Mouse (Mus musculus): ENCODE data around the gene Slc22a23.

The Slc22a23 gene

DNA sequence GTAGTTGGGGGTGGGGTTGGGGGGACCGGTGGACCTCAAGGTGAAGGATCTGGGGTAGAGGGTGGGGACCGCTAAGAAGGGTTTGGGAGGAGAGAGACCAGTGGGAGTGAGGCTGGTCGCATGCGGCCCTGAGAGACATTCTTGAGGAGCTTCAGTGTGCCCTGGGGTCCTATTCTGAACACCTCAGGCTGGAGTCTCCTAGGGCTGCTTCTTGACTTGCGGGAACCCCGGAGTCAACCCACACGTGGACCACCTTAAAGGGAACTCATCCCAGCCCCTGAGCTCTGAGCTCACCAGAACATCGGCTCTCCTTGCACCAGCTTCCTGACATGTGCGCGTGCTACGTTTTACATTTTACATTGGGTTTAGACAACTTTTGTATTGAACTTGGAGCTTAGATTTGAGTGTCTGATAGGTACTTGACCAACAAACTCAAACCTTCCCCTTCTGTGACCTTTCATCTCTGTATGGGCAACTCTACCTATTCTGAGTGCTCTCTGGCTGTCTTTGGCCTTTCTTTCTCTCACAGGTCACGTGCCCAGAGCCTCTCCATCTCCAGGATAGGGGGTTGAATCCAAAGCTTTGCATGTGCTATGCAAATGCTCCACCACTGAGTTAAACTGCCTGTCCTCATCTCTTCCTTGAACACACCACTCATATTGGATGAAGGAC is 181.5 kb downstream of the Slc22a23 start:
- DNase-seq (ENCODE audit: low spot score in 2 of 2): no peak

GRCm38 (mm10) chr13:34162491-34163303 is 182.3 kb downstream of the Slc22a23 start, which contains the start of gene Psmg4:
Psmg4 (plus strand) TSS chr13:34162964.
- DNase-seq (ENCODE audit: low spot score in 2 of 2): peak; percentile 85 to 89

- DNase-seq (ENCODE audit: low spot score in 2 of 2): no peak
These were observed 185.1 kb downstream of the Slc22a23 start for GRCm38 (mm10) chr13:34159926-34160325.

DNA sequence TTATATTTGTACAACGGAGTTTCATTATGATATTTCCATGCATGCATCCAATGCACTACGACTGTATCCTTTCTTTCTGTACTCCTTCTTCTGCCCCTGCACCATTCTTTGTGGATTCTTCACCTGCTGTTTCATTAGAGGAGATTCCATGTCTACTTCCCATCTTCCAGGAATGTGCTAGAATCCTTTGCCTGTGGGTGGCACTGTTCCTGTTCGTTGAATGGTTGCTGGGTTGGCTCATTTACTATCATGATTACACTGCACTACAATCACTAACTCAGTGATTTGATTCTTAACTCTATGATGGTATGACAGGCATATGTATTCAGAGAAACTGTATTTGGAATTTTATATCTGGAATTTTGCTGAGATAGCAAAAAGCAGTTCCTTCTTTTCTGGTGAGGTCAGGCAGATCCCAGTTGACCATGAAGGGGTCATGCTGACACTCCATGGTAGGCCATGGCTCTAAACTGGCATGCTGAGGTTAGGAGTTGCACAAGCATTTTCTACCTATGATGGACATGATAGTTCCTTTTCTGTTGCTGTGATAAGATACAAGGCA is 187.3 kb downstream of the Slc22a23 start:
- DNase-seq (ENCODE audit: low spot score in 2 of 2): no peak

DNA sequence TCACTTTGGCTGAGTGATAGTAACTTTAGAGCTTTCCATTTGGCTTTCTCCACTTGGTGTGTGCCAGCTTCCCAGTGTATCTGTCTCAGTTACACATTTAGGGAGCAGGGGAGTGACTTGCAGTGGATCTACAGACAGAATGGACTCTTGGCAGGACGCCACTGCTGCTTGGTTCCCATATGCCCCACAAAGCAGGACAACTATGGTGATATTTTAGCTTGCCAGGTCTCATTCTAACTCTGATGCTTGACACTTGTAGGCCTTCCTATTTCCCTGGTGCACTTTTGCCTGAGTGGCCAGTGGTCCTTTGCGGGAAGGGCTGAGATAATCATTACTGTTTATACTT is 188.2 kb downstream of the Slc22a23 start:
- no peak for DNase-seq (ENCODE audit: low spot score in 2 of 2)

DNA sequence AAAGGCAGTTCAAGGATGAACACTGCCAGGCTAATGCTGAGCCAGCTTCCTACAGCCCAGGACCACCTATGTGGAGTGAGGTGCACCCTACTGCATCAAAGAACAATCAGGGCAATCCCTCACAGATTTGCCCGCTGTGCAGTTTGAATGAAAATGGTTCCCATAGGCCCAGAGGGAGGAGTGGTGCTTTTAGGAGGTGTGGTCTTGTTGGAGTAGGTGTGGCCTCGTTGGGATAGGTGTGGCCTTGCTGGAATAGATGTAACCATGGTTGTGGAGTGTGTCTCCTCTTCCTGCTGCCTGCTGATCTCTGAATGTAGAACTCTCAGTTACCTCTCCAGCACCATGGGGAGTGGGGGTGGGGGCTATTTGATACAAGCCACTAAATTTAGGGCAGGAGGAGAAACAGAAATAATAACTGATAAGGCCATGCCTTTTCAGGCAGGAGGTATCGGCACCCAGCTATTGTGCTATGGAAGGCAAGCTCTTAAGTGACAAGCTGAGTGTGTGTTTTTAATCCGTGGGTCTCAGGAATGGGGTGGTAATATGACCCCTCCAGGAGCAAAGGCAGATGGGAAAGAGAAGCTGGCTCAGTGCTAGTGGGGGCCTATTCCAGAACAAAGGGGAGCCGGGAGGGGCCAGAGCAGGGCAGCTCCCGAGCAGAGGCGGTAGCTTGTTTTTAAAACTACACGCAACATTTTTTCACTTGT is 188.7 kb downstream of the Slc22a23 start:
- no peak for DNase-seq (ENCODE audit: low spot score in 2 of 2)

- DNase-seq (ENCODE audit: low spot score in 2 of 2): peak in 1 of 2 experiments; percentile 61
These were observed 190.1 kb downstream of the Slc22a23 start for GRCm38 (mm10) chr13:34154931-34155272.

- peak; percentile 68 to 77 for DNase-seq (ENCODE audit: low spot score in 2 of 2)
These were observed 190.6 kb downstream of the Slc22a23 start for GRCm38 (mm10) chr13:34154217-34154930.

DNA sequence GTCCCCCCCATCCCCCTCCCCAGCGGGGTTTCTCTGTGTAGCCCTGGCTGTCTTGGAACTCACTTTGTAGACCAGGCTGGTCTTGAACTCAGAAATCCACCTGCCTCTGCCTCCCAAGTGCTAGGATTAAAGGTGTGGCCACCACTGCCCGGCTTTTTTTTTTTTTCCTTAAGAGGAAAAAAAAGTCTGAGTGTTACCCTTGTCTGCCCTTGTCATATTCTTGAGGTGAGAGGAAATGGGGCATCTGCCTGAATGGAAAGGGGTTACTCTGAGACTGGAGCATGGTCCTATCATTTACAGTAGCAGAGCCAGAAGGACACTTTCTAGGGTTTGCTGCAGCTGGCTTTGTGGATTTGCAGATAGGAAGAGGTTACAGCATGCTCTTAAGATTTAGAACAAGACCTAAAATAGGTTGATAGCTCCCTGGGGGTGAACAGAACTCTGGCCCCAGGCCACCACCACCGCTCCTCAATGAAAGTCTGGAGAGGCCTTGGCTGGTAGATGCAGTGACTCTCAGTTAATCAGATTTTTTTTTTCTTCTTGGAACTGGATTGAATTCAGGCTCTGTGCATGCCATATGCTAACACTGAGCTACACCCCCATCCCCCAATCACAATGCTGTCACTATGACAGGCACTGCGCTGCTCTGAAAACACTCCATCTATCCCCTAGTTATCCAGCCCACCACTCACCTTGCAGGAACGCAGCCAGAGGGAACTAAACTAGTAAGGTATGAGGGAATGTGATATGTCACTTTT is 191.5 kb downstream of the Slc22a23 start:
- no peak for DNase-seq (ENCODE audit: low spot score in 2 of 2)

- no peak for DNase-seq (ENCODE audit: low spot score in 2 of 2)
These were observed 192.3 kb downstream of the Slc22a23 start for GRCm38 (mm10) chr13:34152695-34153094.

DNA sequence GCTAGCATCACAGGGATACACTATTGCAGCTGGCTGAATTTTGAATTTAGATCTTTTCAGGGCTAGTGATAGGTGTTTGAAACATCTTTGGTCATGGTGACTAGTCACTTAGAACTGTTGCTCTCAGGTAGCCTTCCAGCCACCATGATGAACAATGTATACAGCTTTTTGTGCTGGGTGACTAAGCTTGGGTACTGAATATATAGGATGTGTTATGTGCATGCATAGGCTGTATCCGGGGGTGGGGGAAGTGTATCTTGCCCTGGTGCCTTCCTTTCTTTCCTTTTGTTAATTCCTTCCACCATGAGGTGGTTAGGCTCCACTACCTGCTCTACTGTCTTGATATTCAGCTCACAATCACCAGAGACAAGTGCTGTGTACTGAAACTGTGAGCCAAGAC is 193.6 kb downstream of the Slc22a23 start:
- DNase-seq (ENCODE audit: low spot score in 2 of 2): no peak

DNA sequence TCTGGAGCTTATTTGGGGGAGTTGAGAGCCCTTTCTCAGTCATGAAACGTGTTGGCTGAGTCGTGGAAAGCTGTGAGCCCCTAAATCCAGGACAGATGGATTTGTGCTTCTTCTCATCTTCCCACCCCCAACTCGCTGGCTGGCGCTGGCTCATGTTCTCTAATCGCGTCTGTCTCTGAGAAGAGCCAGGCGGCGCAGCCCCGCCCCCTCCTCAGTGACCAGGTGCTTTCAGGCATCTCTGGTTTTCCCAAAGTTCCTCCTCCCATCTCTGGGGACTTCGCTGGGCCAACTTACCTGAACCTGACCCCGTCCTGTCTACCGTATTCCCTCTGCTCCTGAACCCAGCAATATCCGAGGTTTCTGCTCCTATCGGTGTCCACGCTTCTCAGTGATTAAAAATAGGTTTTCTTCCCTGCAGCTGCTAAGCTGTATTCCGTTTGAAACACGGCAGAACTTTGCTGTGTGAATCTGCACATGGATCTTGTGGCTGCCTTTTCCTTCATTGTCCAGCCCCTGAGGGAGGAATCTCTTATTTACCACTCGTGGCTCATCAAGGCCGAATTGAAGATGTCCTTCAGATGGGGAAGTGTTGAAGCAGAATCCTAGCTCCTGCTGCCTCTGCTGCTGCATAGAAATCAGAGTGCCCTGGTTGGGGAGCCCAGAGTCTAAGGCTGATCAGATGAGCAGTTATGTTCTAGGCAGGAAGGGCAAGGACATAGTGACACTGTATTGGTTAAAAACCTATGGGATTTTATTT is 194.5 kb downstream of the Slc22a23 start:
- peak in 1 of 2 experiments; percentile 35 for DNase-seq (ENCODE audit: low spot score in 2 of 2)

GRCm38 (mm10) chr13:34149463-34150176 is 195.4 kb downstream of the Slc22a23 start:
- DNase-seq (ENCODE audit: low spot score in 2 of 2): no peak

GRCm38 (mm10) chr13:34148767-34149392 is 196.1 kb downstream of the Slc22a23 start:
- DNase-seq (ENCODE audit: low spot score in 2 of 2): peak; percentile 58 to 60

DNA sequence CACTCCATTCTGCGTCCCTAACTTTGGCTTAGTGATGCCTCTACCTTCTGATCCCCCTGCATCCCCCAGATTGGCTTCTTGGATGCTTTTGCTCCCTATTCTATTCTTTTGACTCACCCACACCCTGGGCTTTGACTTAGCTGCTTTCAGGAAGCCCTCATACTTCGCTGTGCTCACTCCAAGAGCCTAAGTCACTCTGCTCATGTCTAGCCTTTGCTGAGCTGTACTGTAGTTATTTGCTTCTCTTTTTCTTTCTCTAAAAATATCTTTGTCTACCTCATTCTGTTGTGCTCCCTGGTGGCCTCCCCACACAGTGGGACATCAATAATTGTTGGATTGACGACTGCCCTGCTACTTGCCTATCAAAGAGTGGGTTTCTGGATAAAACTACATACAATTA is 196.8 kb downstream of the Slc22a23 start:
- DNase-seq (ENCODE audit: low spot score in 2 of 2): no peak

GRCm38 (mm10) chr13:34146916-34147315 is 198.1 kb downstream of the Slc22a23 start:
- DNase-seq (ENCODE audit: low spot score in 2 of 2): no peak

- no peak for DNase-seq (ENCODE audit: low spot score in 2 of 2)
These were observed 201.6 kb downstream of the Slc22a23 start for GRCm38 (mm10) chr13:34143389-34143788.

DNA sequence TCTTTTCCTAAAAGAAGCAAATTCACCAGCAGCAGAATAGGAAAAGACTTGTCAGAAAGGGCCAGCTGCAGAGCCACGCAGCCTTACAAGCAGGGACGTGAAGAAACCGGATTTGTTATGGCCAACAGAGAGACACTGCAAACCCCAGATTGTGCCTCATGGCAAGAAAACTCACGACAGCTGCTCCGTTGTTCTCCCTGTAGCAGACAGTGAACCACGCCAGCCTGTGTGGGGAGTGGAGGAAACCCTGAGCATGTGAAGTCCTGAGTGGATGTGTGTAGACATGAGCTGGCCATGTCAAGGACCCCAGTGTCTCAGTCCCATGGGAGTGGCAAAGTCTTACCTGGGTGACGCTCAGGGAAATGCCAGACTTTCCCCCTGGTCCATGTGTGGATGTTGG is 208.4 kb downstream of the Slc22a23 start:
- peak in 1 of 2 experiments; percentile 34 for DNase-seq (ENCODE audit: low spot score in 2 of 2)

DNA sequence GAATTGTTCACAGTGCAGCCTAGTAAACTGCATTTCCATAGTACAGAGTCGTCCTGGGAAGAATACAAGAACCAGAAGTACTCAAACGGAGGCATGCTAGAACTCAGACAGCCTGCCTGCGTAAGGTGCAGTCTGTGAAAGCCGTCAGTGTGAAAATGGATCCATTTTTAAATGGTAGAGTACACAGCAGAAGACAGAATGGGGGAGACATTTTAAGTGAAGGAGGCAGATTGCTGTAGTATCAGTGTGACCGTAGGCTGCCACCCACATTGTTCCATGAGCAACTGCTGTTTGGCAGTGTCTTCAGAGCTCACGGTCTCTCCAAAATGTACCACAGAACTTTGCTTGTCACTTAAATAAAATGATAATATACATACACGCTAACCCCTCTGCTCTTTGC is 210.7 kb downstream of the Slc22a23 start:
- DNase-seq (ENCODE audit: low spot score in 2 of 2): peak in 1 of 2 experiments; percentile 46
